Mouse (Mus musculus) embryonic facial prominence, embryonic 13.5 days (tissue): ENCODE results near the gene Zfp952. TPM values are rescaled to one million over a fixed set of nuclear protein-coding genes. Genes with fewer than 3 reads are reported as not detected.
"Not testable (repeated sequence)": the region's sequence is repeated elsewhere in the genome, so short reads cannot be mapped to it uniquely, and the experiment has no call there.

Experiments used
- ATAC-seq: fragments of 200-750 bp; cut with Nextera tagmentation; 2 replicates; pipeline ENCODE4 v1.8.0; 2017; ENCODE audit warnings: low read depth; ENCODE audit not compliant: insufficient number of reproducible peaks, insufficient read depth, low FRiP score, low TSS enrichment
- H3K27ac ChIP-seq: fragments of 300-500 bp; sonication (generic); 2 replicates; pipeline ENCODE4 v1.5.1; 2015; ENCODE audit warnings: moderate library complexity, mild to moderate bottlenecking, inconsistent platforms
- H3K27me3 ChIP-seq: fragments of 300-500 bp; sonication (generic); 2 replicates; pipeline ENCODE4 v1.6.1; 2015; ENCODE audit warnings: mild to moderate bottlenecking, inconsistent platforms
- H3K36me3 ChIP-seq: fragments of 300-500 bp; sonication (generic); 2 replicates; pipeline ENCODE4 v1.6.1; 2015; ENCODE audit warnings: mild to moderate bottlenecking, inconsistent platforms
- H3K4me1 ChIP-seq: fragments of 300-500 bp; sonication (generic); 2 replicates; pipeline ENCODE4 v1.6.1; 2015; ENCODE audit warnings: inconsistent platforms
- H3K4me2 ChIP-seq: fragments of 300-500 bp; sonication (generic); 2 replicates; pipeline ENCODE4 v1.6.1; 2015; ENCODE audit warnings: moderate library complexity, mild to moderate bottlenecking, inconsistent platforms
- H3K4me3 ChIP-seq: fragments of 300-500 bp; sonication (generic); 2 replicates; pipeline ENCODE4 v1.5.1; 2015; ENCODE audit warnings: mild to moderate bottlenecking, inconsistent platforms
- H3K9ac ChIP-seq: fragments of 300-500 bp; sonication (generic); 2 replicates; pipeline ENCODE4 v1.6.1; 2015; ENCODE audit warnings: mild to moderate bottlenecking, inconsistent platforms
- H3K9me3 ChIP-seq: fragments of 300-500 bp; sonication (generic); 2 replicates; pipeline ENCODE4 v1.6.1; 2016; ENCODE audit warnings: inconsistent platforms
- WGBS: fragments of 180-500 bp; shearing (Covaris S2); methylation state at CpG from one replicate; pipeline ENCODE4 v1.1.7; 2015; ENCODE audit warnings: mixed read lengths; 5-methylcytosine and 5-hydroxymethylcytosine counted together
- polyA plus RNA-seq: library from polyadenylated mRNA; unstranded; fragments of >200 nt; fragmentation: Nextera tagmentation; extraction: Ambion mirVana; gene quantifications from 2 replicates; pipeline ENCODE4 v1.2.1, GENCODE M21; 2015

Zfp952 gene
- polyA plus RNA-seq, 1 experiment from 2014 or later, result 16.3 TPM

GRCm38 (mm10) chr17:32986301-32986700 is 6.6 kb upstream of the Zfp952 start:
- 76% methylated on average over 4 of the region's 4 CpGs for WGBS

GRCm38 (mm10) chr17:32991965-32992698 is 797 bp upstream of the Zfp952 start:
- Histone ChIP-seq H3K36me3 (peaks cover 27% of the 10 kb centered on the region), H3K4me3 (peak overlapping the region; percentile 69), H3K9ac (peak overlapping the region; percentile 82; the same call in 1 of the 2 replicates), H3K9me3 (no peaks in the 10 kb centered on the region; the same call in 1 of the 2 replicates), H3K4me2 (peak overlapping the region; percentile 72), H3K27ac (peak overlapping the region; percentile 58), H3K27me3 (no peaks in the 10 kb centered on the region), H3K4me1 (peaks cover 7% of the 10 kb centered on the region)
- no peak for ATAC-seq
- WGBS, result 68% methylated on average over 12 of the region's 12 CpGs

More at GRCm38 (mm10) chr17:32986301-32986700, 6.6 kb upstream of the Zfp952 start:
- peaks cover under 1% of the 10 kb centered on the region; the same call in 1 of the 2 replicates for H3K36me3 ChIP-seq
- no peak overlapping the region for H3K9ac ChIP-seq
- H3K9me3 ChIP-seq, result no peaks in the 10 kb centered on the region
- no peak overlapping the region for H3K4me3 ChIP-seq
- H3K4me2 ChIP-seq, result no peak overlapping the region
- H3K27ac ChIP-seq, result no peak overlapping the region
- H3K4me1 ChIP-seq, result no peaks in the 10 kb centered on the region
- ATAC-seq, result no peak
- no peaks in the 10 kb centered on the region for H3K27me3 ChIP-seq

- Histone ChIP-seq H3K36me3 (peaks cover 81% of the 10 kb centered on the region), H3K9ac (no peak overlapping the region), H3K4me2 (no peak overlapping the region), H3K27ac (no peak overlapping the region), H3K9me3 (peaks cover 17% of the 10 kb centered on the region), H3K4me3 (no peak overlapping the region), H3K4me1 (peaks cover 7% of the 10 kb centered on the region), H3K27me3 (no peaks in the 10 kb centered on the region)
- no peak for ATAC-seq
- 90% methylated on average over 2 of the region's 2 CpGs for WGBS
These were observed 5.6 kb downstream of the Zfp952 start for GRCm38 (mm10) chr17:32998492-32998891.

DNA sequence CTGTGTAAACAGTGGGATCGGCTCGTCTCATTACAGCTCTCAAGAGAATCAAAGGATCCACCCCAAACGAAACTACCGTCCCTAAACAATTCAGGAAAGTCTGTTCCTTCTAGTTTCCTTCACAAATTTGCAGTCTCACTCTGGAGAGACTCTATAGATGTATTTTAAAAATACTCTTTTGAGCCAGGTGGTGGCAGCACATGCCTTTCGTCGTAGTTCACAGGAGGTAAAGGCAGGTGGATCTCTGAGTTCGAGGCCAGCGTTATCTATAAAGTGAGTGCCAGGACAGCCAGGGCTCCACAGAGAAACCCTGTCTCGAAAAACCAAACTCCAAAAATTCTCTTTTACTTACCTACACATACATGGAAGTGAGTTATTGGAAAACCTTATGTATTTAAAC is 15.4 kb downstream of the Zfp952 start:
- Histone ChIP-seq H3K4me1 (no peaks in the 10 kb centered on the region), H3K27ac (no peak overlapping the region), H3K9me3 (peaks cover 20% of the 10 kb centered on the region), H3K4me3 (no peak overlapping the region), H3K36me3 (peaks cover 26% of the 10 kb centered on the region), H3K4me2 (no peak overlapping the region), H3K27me3 (no peaks in the 10 kb centered on the region), H3K9ac (no peak overlapping the region)
- WGBS, result 52% methylated on average over 9 of the region's 9 CpGs
- ATAC-seq, result no peak

DNA sequence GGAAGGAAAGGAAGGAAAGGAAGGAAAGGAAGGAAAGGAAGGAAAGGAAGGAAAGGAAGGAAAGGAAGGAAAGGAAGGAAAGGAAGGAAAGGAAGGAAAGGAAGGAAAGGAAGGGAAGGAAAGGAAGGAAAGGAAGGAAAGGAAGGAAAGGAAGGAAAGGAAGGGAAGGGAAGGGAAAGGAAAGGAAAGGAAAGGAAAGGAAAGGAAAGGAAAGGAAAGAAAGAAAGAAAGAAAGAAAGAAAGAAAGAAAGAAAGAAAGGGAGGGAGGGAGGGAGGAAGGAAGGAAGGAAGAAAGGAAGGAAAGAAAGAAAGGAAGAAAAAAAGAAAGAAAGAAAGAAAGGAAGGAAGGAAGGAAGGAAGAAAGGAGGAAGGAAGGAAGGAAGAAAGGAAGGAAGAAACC is 27.5 kb downstream of the Zfp952 start:
- H3K4me2 ChIP-seq, H3K27ac ChIP-seq, H3K27me3 ChIP-seq, H3K9ac ChIP-seq, ATAC-seq, H3K4me3 ChIP-seq, H3K4me1 ChIP-seq: not testable (repeated sequence)
- H3K36me3 ChIP-seq, result peaks cover 90% of the 10 kb centered on the region
- peaks cover 75% of the 10 kb centered on the region for H3K9me3 ChIP-seq

DNA sequence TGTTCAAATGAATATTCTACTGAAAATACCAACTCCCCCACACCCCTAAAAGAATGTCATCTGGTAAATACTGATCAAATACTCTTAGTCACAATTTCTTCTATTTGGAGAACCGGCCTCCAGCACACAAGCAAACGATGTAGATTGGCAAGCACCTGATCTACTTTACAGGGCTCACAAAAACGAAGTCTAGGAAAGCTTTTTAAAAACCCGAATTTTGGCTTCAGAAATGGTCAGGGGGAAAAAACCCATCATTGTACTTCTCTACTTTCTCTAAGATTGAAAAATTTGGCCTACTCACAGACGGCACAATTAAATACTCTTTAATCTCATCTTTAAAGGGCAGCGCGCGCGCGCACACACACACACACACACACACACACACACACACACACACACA is 39.4 kb downstream of the Zfp952 start:
- peaks cover 4% of the 10 kb centered on the region for H3K4me1 ChIP-seq
- H3K9ac ChIP-seq, result peak overlapping the region; percentile 91
- H3K27ac ChIP-seq, result no peak overlapping the region
- no peaks in the 10 kb centered on the region for H3K27me3 ChIP-seq
- ATAC-seq, result no peak
- H3K4me3 ChIP-seq, result peak overlapping the region; percentile 87
- H3K4me2 ChIP-seq, result peak overlapping the region; percentile 61
- peaks cover 24% of the 10 kb centered on the region for H3K9me3 ChIP-seq
- peaks cover 25% of the 10 kb centered on the region for H3K36me3 ChIP-seq
- WGBS, result 10% methylated on average over 10 of the region's 10 CpGs

GRCm38 (mm10) chr17:33032900-33033891 is 40.3 kb downstream of the Zfp952 start, which contains the start of gene Zfp763:
Zfp763 (minus strand) TSS chr17:33033402.
- Histone ChIP-seq H3K4me1 (peaks cover 4% of the 10 kb centered on the region), H3K9ac (peak within 1 kb of the TSS; percentile 91), H3K27ac (peak within 1 kb of the TSS; percentile 92), H3K4me3 (peak within 1 kb of the TSS; percentile 87), H3K27me3 (no peaks in the 10 kb centered on the region), H3K36me3 (peaks cover 17% of the 10 kb centered on the region), H3K9me3 (peaks cover 17% of the 10 kb centered on the region), H3K4me2 (peak within 1 kb of the TSS; percentile 61)
- WGBS, result 3% methylated on average over 27 of the region's 27 CpGs
- peak; percentile 88 for ATAC-seq

Other genes with a start within 250 kb of the Zfp952 start
- 37.2 and 41.1 TPM in 2 replicates for gene Zfp871, start 204.8 kb upstream of the Zfp952 start, polyA plus RNA-seq
- gene Zfp811, start 183.2 kb upstream of the Zfp952 start, polyA plus RNA-seq, result 6.8 and 9.4 TPM in 2 replicates
- gene Zfp799, start 162.9 kb upstream of the Zfp952 start, polyA plus RNA-seq, result 20.2 TPM in 2 replicates
- 8.7 and 10.0 TPM in 2 replicates for gene Zfp870, start 101.5 kb upstream of the Zfp952 start, polyA plus RNA-seq
- gene Cyp4f14, start 75.8 kb upstream of the Zfp952 start, polyA plus RNA-seq, result 1.3 TPM in 1 of 2 replicates, not detected in the other
- 10.9 and 11.0 TPM in 2 replicates for gene Cyp4f13, start 45.7 kb upstream of the Zfp952 start, polyA plus RNA-seq
- 13.7 and 13.8 TPM in 2 replicates for gene Zfp472, start 27.3 kb upstream of the Zfp952 start, polyA plus RNA-seq
- 22.0 and 22.4 TPM in 2 replicates for gene Zfp763, start 40.3 kb downstream of the Zfp952 start, polyA plus RNA-seq
- not detected in 2 replicates for gene 4921501E09Rik, start 74.9 kb downstream of the Zfp952 start, polyA plus RNA-seq
- 9.8 and 12.1 TPM in 2 replicates for gene Zfp563, start 96.2 kb downstream of the Zfp952 start, polyA plus RNA-seq
- gene Morc2b, start 146.6 kb downstream of the Zfp952 start, polyA plus RNA-seq, result 0.07 TPM in 1 of 2 replicates, not detected in the other
- 0.06 TPM in 1 of 2 replicates, not detected in the other for gene Olfr55, start 175.3 kb downstream of the Zfp952 start, polyA plus RNA-seq
- not detected in 2 replicates for gene Olfr239, start 198.2 kb downstream of the Zfp952 start, polyA plus RNA-seq
- gene Olfr1564, start 228.6 kb downstream of the Zfp952 start, polyA plus RNA-seq, result not detected in 2 replicates